Mouse (Mus musculus) midbrain, embryonic 12.5 days (tissue): ENCODE measurements at regions not wholly inside any gene's neighbourhood (a gene's known extent, or its start where the extent isn't known, plus 50 kb on each side); places are given as distances from the start of the nearest gene placed in this dataset.

Source experiments
- ATAC-seq: fragments of 200-750 bp; cut with Nextera tagmentation; 2 replicates; pipeline ENCODE4 v1.8.0; 2017; ENCODE audit warnings: low read depth, moderate TSS enrichment, moderate library complexity; ENCODE audit not compliant: low FRiP score
- H3K27ac ChIP-seq: fragments of 300-500 bp; sonication (generic); replicated peaks from 2 replicates; pipeline ENCODE4 v1.5.1; 2016; ENCODE audit warnings: mild to moderate bottlenecking
- H3K27me3 ChIP-seq: fragments of 300-500 bp; sonication (generic); 2 replicates; pipeline ENCODE4 v1.6.1; 2016; ENCODE audit warnings: mild to moderate bottlenecking
- H3K36me3 ChIP-seq: fragments of 300-500 bp; sonication (generic); 2 replicates; pipeline ENCODE4 v1.6.1; 2016
- H3K4me1 ChIP-seq: fragments of 300-500 bp; sonication (generic); 2 replicates; pipeline ENCODE4 v1.6.1; 2016
- H3K4me2 ChIP-seq: fragments of 300-500 bp; sonication (generic); replicated peaks from 2 replicates; pipeline ENCODE4 v1.6.1; 2016; ENCODE audit warnings: mild to moderate bottlenecking, moderate library complexity
- H3K4me3 ChIP-seq: fragments of 300-500 bp; sonication (generic); 2 replicates; pipeline ENCODE4 v1.5.1; 2016; ENCODE audit warnings: mild to moderate bottlenecking
- H3K9ac ChIP-seq: fragments of 300-500 bp; sonication (generic); replicated peaks from 2 replicates; pipeline ENCODE4 v1.6.1; 2016; ENCODE audit warnings: mild to moderate bottlenecking, moderate library complexity
- H3K9me3 ChIP-seq: fragments of 300-500 bp; sonication (generic); 2 replicates; pipeline ENCODE4 v1.6.1; 2016; ENCODE audit warnings: mild to moderate bottlenecking
- WGBS: fragments of 180-500 bp; shearing (Covaris S2); methylation state at CpG from one replicate; pipeline ENCODE4 v1.1.7; 2016; 5-methylcytosine and 5-hydroxymethylcytosine counted together

- Histone ChIP-seq H3K9me3 (no peaks in the 10 kb centered on the region), H3K27me3 (no peaks in the 10 kb centered on the region), H3K9ac (no peak overlapping the region), H3K27ac (no peak overlapping the region), H3K36me3 (no peaks in the 10 kb centered on the region), H3K4me2 (no peak overlapping the region), H3K4me1 (0 out of 2 replicates have a peak, but pooled peaks cover 2% of the 10 kb centered on the region), H3K4me3 (no peak overlapping the region)
- 93% methylated on average over 2 of the region's 2 CpGs for WGBS
- no peak for ATAC-seq
These were observed 51.8 kb upstream of the 1190002N15Rik start for GRCm38 (mm10) chr9:94589672-94590071.

DNA sequence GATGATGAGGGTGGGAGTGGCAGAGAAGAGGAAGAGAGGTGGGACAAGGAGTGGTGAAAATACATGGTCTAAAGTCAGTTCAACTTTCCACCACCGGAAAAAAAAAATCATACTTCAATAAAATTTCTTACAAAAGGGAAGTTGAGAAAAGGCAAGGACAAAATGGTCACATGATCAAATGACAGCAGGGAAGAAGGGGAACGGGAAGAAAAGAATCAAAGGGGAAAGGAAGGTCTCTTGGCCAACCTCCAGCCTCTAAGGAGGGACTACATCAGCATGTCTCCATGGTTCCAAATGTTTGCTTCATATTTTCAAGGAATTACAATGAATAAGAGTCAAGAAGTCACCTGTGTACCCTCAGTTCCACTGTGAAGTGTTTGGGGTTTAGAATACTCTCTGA, 64.7 kb upstream of the Slc9a9 start:
- ATAC-seq: no peak
- H3K9ac ChIP-seq: no peak overlapping the region
- no peak overlapping the region for H3K27ac ChIP-seq
- H3K4me2 ChIP-seq: no peak overlapping the region
- WGBS: 88% methylated on average over 2 of the region's 2 CpGs
- no peak overlapping the region for H3K4me3 ChIP-seq
- no peaks in the 10 kb centered on the region for H3K36me3 ChIP-seq
- H3K27me3 ChIP-seq: no peaks in the 10 kb centered on the region
- H3K9me3 ChIP-seq: no peaks in the 10 kb centered on the region
- peaks cover 5% of the 10 kb centered on the region; the same call in 1 of the 2 replicates for H3K4me1 ChIP-seq

- Histone ChIP-seq H3K4me1 (peaks cover 9% of the 10 kb centered on the region), H3K27me3 (no peaks in the 10 kb centered on the region), H3K27ac (no peak overlapping the region), H3K36me3 (no peaks in the 10 kb centered on the region), H3K9me3 (no peaks in the 10 kb centered on the region), H3K4me2 (no peak overlapping the region), H3K4me3 (no peak overlapping the region), H3K9ac (no peak overlapping the region)
- ATAC-seq: no peak
- WGBS: 78% methylated on average over 2 of the region's 2 CpGs
These were observed 63.3 kb upstream of the Slc9a9 start for GRCm38 (mm10) chr9:94606422-94606821.

- no peak for ATAC-seq
- Histone ChIP-seq H3K4me3 (no peak overlapping the region), H3K4me2 (no peak overlapping the region), H3K9ac (no peak overlapping the region), H3K4me1 (peaks cover 9% of the 10 kb centered on the region), H3K27me3 (no peaks in the 10 kb centered on the region), H3K9me3 (no peaks in the 10 kb centered on the region), H3K27ac (no peak overlapping the region), H3K36me3 (no peaks in the 10 kb centered on the region)
- 86% methylated on average over 13 of the region's 13 CpGs for WGBS
These were observed 62.5 kb upstream of the Slc9a9 start for GRCm38 (mm10) chr9:94607011-94607749.

- H3K4me3 ChIP-seq: no peak overlapping the region
- no peak overlapping the region for H3K4me2 ChIP-seq
- H3K36me3 ChIP-seq: no peaks in the 10 kb centered on the region
- H3K27me3 ChIP-seq: no peaks in the 10 kb centered on the region
- H3K9ac ChIP-seq: no peak overlapping the region
- 79% methylated on average over 2 of the region's 2 CpGs for WGBS
- peaks cover 9% of the 10 kb centered on the region for H3K4me1 ChIP-seq
- no peaks in the 10 kb centered on the region for H3K9me3 ChIP-seq
- no peak for ATAC-seq
- no peak overlapping the region for H3K27ac ChIP-seq
These were observed 62.0 kb upstream of the Slc9a9 start for GRCm38 (mm10) chr9:94607750-94608106.

GRCm38 (mm10) chr9:94610101-94610500, 59.6 kb upstream of the Slc9a9 start:
- peak; percentile 64 for ATAC-seq
- WGBS: 47% methylated on average over 3 of the region's 3 CpGs
- H3K4me1 ChIP-seq: peaks cover 9% of the 10 kb centered on the region
- no peak overlapping the region for H3K4me2 ChIP-seq
- no peak overlapping the region for H3K27ac ChIP-seq
- H3K36me3 ChIP-seq: no peaks in the 10 kb centered on the region
- no peak overlapping the region for H3K9ac ChIP-seq
- H3K9me3 ChIP-seq: no peaks in the 10 kb centered on the region
- H3K4me3 ChIP-seq: no peak overlapping the region
- H3K27me3 ChIP-seq: no peaks in the 10 kb centered on the region

DNA sequence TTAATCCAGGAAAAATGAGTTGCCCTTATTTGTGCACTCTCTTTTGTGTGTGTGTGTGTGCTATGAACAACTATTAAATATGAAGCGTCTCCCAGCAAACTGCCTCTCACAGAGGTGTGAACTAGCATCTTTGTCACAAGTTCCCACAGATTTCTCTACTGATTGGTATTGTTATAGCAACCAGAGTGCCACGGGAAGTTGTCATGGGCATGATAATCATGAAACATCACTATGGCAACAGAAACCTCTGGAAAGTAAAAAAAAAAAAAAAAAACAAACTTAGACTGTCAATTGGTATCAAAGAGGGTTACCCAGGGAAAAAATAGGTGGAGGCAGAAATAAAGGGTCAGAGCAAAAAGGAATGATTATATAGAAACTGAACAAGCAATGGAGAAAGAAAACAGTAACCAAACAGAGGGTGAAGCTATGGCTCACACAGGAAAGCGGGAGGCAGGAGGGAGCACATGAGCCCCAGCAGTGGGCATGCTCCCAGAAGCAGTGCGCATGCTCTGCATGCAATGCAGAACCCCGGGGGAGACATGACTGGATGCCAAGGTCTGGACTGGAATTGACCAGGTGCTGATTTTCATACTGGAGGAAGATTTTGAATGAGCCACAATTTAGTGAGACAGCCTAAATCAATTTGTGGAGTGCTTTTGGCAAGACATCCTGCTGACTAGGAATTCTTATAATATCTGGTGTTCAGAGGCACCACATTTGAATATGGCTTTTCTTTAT, 58.9 kb upstream of the Slc9a9 start:
- Histone ChIP-seq H3K9me3 (no peaks in the 10 kb centered on the region), H3K36me3 (no peaks in the 10 kb centered on the region), H3K27me3 (no peaks in the 10 kb centered on the region), H3K4me2 (no peak overlapping the region), H3K27ac (no peak overlapping the region), H3K4me3 (no peak overlapping the region), H3K9ac (no peak overlapping the region), H3K4me1 (peaks cover 9% of the 10 kb centered on the region)
- ATAC-seq: peak; percentile 75
- WGBS: 36% methylated on average over 5 of the region's 5 CpGs

DNA sequence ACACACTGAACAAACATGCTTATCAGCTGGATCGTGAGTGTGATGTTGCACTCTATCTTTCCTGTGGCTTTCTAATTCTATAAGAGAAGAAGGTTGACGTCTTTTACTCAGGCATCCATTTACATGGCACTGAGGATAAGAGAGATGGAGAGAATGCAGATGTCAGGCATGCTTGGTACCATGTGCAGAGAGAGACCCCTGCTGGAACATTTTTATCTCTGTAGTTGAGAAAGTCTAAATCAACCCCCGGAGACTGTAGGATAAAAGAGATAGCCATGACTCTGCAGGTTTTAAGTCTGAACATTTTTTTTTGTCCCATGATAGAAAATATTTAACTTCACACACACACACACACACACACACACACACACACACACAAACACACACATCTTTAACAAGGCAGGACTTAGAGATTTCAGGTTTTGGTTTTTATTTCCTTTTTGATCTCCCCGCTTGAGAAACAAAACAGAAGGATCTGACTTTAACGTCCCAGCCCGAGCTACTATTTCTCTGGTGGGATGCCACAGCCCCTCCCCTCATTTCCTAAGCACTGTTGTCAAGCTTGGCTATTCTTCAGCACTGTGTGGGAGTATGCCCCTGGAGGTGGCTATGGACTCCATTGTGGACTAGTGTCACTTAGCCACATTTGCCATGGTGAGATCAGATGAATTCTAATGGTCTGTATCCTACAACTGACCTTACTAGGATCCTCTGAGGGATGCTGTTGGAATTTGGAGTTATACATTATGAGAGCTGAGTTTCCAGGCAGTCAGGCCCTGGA, 55.6 kb upstream of the Slc9a9 start:
- H3K36me3 ChIP-seq: no peaks in the 10 kb centered on the region
- WGBS: 58% methylated on average over 6 of the region's 6 CpGs
- H3K27me3 ChIP-seq: no peaks in the 10 kb centered on the region
- H3K9ac ChIP-seq: no peak overlapping the region
- no peak overlapping the region for H3K27ac ChIP-seq
- no peak overlapping the region for H3K4me2 ChIP-seq
- H3K4me3 ChIP-seq: no peak overlapping the region
- peak; percentile 62 for ATAC-seq
- H3K9me3 ChIP-seq: no peaks in the 10 kb centered on the region
- H3K4me1 ChIP-seq: peaks cover 9% of the 10 kb centered on the region

DNA sequence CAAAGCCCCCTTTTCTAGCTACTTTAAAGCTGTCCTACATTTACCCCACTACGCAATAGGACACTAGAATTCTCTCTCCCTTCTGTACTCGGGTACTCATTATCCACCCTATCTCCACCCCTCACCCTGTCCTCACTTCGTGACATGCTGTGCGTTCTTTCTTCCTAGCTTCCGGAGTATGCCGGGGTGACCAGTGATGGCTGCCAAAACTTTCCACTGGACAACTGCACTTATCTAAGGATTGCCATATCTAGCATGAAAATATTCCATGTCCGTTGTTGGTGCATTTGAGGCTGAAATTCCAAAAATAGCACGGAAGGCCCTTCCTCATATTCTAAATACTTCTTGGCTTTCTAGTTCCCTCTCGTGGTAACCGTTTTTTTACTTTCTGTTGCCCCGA, 54.5 kb upstream of the Slc9a9 start:
- H3K27ac ChIP-seq: no peak overlapping the region
- H3K9me3 ChIP-seq: no peaks in the 10 kb centered on the region
- H3K9ac ChIP-seq: no peak overlapping the region
- no peaks in the 10 kb centered on the region for H3K36me3 ChIP-seq
- no peak for ATAC-seq
- H3K27me3 ChIP-seq: no peaks in the 10 kb centered on the region
- H3K4me2 ChIP-seq: no peak overlapping the region
- WGBS: 91% methylated on average over 11 of the region's 11 CpGs
- H3K4me1 ChIP-seq: peaks cover 4% of the 10 kb centered on the region
- no peak overlapping the region for H3K4me3 ChIP-seq

DNA sequence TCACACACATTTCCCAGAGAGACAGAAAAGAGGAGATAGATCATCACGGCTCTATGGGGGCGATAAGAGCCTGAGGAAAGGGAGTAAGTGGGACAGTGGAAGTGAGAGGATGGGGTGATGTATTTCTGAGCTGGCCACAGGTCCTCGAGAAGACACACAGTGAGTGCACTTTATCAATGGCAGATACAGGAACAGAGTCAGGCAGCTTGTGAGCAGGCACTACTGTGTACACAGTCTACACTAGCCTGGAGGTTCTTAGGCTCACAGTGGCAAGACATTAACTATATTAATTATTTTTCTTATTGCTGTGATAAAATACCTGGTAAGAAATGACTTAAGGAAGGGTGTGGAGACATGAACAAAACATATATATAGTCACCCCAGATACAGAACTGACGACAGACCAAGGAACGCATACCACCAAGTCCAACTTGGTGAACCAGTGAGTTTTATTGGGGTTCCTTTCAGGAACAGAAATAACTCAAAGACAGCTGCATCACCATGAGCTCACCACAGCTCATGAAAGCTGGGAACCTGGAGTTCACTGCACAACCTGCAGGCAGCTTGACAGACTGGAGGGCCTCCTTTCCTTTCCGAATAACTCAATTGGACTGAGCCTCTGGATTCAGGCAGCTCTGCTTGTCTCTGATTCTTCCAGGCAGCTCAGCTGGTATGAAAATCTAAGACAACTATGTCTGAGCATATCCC, 51.5 kb upstream of the Slc9a9 start:
- Histone ChIP-seq H3K4me2 (no peak overlapping the region), H3K36me3 (no peaks in the 10 kb centered on the region), H3K4me1 (no peaks in the 10 kb centered on the region), H3K9ac (no peak overlapping the region), H3K4me3 (no peak overlapping the region), H3K27ac (no peak overlapping the region), H3K27me3 (no peaks in the 10 kb centered on the region), H3K9me3 (no peaks in the 10 kb centered on the region)
- WGBS: 89% methylated on average over 6 of the region's 6 CpGs
- ATAC-seq: no peak
